Mouse (Mus musculus): Measurements from ENCODE around the gene Atox1. TPM values are rescaled to one million over a fixed set of nuclear protein-coding genes. Genes with fewer than 3 reads are reported as not detected.

The Atox1 gene
- polyA plus RNA-seq, 1 experiment from 2014 or later, result 253 TPM

DNA sequence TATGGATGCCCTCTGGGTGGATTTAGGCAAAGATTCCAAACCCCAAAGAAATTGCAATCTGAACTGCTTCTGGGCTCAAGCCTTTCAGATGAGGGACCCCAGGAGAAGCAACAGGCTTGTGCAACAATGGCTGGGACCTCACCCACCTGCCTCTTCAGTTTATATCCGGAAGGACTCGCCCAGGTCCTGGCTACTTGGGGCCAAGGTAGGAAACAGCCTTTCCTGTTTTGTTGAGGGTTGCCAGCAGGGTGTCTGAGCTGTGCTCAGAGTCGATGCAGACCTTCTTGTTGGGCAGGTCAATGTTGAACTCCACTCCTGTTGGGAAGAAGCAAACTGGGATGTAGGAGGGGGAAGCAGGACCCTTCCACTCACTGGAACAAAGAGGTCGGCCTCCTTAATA is 10.7 kb downstream of the Atox1 start:
- WGBS, result 69% methylated on average over 4 of the region's 4 CpGs
- Histone ChIP-seq H3K4me2 (no peak overlapping the region), H3K27ac (ENCODE audit: poor library complexity, severe bottlenecking) (no peak overlapping the region), H3K4me1 (replicated peaks) (0 out of 2 replicates have a peak, but pooled peaks cover 2% of the 10 kb centered on the region), H3K4me3 (no peak overlapping the region), H3K27me3 (replicated peaks) (no peaks in the 10 kb centered on the region), H3K36me3 (peaks cover 53% of the 10 kb centered on the region), H3K9me3 (replicated peaks) (no peaks in the 10 kb centered on the region), H3K9ac (no peak overlapping the region)
- ATAC-seq (ENCODE audit: insufficient number of reproducible peaks, low FRiP score), result no peak

DNA sequence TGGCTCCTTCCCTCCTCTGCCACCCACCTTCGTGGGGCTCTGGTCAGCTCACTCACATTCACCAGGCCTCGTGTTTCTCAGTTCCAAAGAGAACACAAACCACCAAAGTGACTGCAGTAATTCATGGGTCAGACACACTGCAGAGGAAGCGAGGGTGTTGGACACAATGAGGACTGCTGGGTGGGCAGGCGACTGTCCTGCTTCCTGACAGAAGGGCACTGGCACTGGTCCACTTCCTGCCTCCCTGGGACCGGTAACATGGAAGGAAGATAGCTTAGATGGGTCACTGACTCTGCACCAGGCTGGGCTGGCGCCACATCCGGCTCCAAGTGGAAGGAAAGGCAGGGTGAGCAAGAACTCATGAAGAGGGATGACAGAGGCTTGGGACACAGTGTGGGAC is 11.5 kb downstream of the Atox1 start:
- H3K27ac ChIP-seq (ENCODE audit: poor library complexity, severe bottlenecking), result peak overlapping the region; percentile 39; the same call in 1 of the 2 replicates
- 0 out of 2 replicates have a peak, but pooled peaks cover 2% of the 10 kb centered on the region for H3K4me1 ChIP-seq (replicated peaks)
- no peak overlapping the region for H3K4me2 ChIP-seq
- no peak for ATAC-seq (ENCODE audit: insufficient number of reproducible peaks, low FRiP score)
- peaks cover 51% of the 10 kb centered on the region for H3K36me3 ChIP-seq
- H3K9me3 ChIP-seq (replicated peaks), result no peaks in the 10 kb centered on the region
- 63% methylated on average over 7 of the region's 7 CpGs for WGBS
- no peak overlapping the region for H3K4me3 ChIP-seq
- no peak overlapping the region for H3K9ac ChIP-seq
- no peaks in the 10 kb centered on the region for H3K27me3 ChIP-seq (replicated peaks)

DNA sequence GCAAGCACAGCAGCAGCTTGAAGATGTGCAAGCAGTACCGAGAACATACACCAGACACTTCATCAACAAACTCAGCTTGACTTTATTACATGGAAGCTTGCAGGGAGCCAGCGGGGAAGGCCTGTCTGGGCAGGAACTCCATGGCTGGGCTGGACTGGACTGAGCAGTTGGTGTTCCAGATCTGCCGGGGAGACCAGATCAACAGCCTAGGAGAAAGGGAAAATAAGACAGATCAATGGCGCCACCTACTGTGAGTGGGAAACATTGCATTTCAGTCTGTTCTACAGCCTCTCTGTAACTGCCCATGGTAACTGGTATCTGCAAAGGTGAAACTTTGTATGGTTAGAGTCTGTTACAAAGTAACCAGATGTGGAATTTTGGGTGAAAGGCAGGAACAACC is 14.5 kb downstream of the Atox1 start:
- no peak overlapping the region for H3K27ac ChIP-seq (ENCODE audit: poor library complexity, severe bottlenecking)
- no peak overlapping the region for H3K4me3 ChIP-seq
- WGBS, result 20% methylated on average over 4 of the region's 4 CpGs
- peak; percentile 76 for ATAC-seq (ENCODE audit: insufficient number of reproducible peaks, low FRiP score)
- peaks cover 12% of the 10 kb centered on the region for H3K4me1 ChIP-seq (replicated peaks)
- no peaks in the 10 kb centered on the region for H3K27me3 ChIP-seq (replicated peaks)
- H3K9me3 ChIP-seq (replicated peaks), result no peaks in the 10 kb centered on the region
- H3K4me2 ChIP-seq, result no peak overlapping the region
- H3K9ac ChIP-seq, result no peak overlapping the region
- H3K36me3 ChIP-seq, result peaks cover 29% of the 10 kb centered on the region

DNA sequence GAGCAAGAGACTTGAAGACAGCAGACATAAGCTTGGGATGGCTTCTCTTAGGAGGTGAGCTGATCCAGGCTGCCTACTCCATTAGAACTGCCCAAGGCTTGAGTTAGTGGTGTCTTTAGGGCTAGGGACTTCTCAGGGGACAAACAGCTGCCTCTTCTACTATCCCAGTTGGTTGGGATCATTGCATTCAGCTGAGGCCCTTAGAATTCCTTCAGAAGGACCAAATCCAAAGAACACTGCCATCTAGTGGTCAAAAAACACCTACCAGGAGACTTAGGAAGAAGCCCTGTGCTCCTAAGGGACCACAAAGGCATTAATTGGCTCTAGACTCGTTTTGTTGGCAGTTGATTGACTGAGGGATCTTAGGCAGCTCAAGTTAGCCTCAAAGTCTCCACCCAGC is 16.3 kb downstream of the Atox1 start:
- peaks cover 13% of the 10 kb centered on the region for H3K36me3 ChIP-seq
- 3% methylated on average over 1 of the region's 1 CpGs for WGBS
- H3K4me1 ChIP-seq (replicated peaks), result peaks cover 14% of the 10 kb centered on the region
- H3K9ac ChIP-seq, result no peak overlapping the region
- no peak overlapping the region for H3K27ac ChIP-seq (ENCODE audit: poor library complexity, severe bottlenecking)
- H3K9me3 ChIP-seq (replicated peaks), result no peaks in the 10 kb centered on the region
- H3K27me3 ChIP-seq (replicated peaks), result no peaks in the 10 kb centered on the region
- no peak overlapping the region for H3K4me2 ChIP-seq
- ATAC-seq (ENCODE audit: insufficient number of reproducible peaks, low FRiP score), result no peak
- H3K4me3 ChIP-seq, result no peak overlapping the region

DNA sequence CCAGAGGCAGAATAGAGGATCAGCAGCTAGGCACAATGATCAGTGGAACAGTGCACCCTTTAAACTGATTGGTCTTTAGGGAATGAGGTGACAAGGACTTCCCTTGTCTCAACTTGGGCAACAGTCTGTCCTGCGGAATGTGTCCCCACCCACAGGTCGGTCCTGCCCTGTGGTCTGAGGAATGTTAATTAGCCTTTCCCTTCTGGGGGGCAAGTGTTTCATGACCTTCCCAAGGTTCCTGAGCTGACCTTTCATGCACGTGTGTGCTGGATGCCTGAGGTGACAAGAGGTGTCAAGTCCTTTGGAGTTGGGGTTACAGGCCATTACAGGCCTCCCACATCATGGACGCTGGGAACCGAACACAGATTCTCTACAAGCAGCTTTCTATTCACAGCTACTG is 21.3 kb downstream of the Atox1 start:
- Histone ChIP-seq H3K9ac (no peak overlapping the region), H3K4me1 (replicated peaks) (peaks cover 16% of the 10 kb centered on the region), H3K36me3 (no peaks in the 10 kb centered on the region; the same call in 1 of the 2 replicates), H3K27me3 (replicated peaks) (no peaks in the 10 kb centered on the region), H3K27ac (ENCODE audit: poor library complexity, severe bottlenecking) (no peak overlapping the region), H3K4me3 (no peak overlapping the region), H3K9me3 (replicated peaks) (no peaks in the 10 kb centered on the region), H3K4me2 (no peak overlapping the region)
- 52% methylated on average over 5 of the region's 5 CpGs for WGBS
- no peak for ATAC-seq (ENCODE audit: insufficient number of reproducible peaks, low FRiP score)

DNA sequence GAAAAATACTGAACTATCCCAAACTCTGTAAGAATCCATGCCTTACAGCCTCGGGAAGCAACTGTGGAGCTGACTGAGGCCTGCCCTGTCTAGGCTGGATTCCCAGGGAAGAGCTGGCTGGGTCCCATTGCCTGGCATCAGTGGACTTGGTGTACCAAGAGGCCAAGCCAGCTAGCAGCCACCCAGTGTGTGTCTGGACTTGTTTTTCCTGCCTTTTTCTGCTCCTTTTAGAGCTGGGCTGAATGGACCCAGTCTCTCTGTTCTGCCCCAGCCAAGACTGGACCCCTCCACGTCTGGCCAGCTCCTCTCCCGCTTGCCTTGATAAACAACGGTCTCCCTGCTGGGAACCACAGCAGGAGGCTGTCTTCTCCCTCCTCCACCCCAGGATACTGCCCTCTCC is 23.0 kb downstream of the Atox1 start:
- H3K36me3 ChIP-seq, result no peaks in the 10 kb centered on the region
- H3K9me3 ChIP-seq (replicated peaks), result no peaks in the 10 kb centered on the region
- no peak for ATAC-seq (ENCODE audit: insufficient number of reproducible peaks, low FRiP score)
- H3K27me3 ChIP-seq (replicated peaks), result no peaks in the 10 kb centered on the region
- WGBS, result 35% methylated on average over 4 of the region's 4 CpGs
- H3K27ac ChIP-seq (ENCODE audit: poor library complexity, severe bottlenecking), result no peak overlapping the region
- H3K4me3 ChIP-seq, result no peak overlapping the region
- H3K4me1 ChIP-seq (replicated peaks), result peaks cover 21% of the 10 kb centered on the region
- H3K4me2 ChIP-seq, result no peak overlapping the region
- H3K9ac ChIP-seq, result no peak overlapping the region

DNA sequence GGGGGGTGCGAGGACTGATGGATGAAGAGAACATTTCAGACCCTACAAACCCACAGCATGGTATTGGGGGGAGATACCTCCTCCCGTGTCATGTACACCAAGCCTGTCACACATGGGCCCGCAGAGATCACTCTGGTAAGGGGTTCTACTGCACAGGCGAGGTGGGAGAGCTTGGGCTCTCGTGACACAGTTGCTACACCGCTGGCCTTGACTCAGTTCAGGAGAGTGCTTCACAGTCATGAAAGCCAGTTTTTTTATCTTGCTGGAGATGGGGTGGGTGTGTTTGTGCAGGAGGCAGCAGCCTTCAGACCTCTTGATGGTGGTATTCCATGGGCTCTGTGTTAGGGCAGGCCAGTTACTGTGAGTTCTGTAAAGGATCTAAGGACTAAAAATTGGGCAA is 24.9 kb downstream of the Atox1 start:
- Histone ChIP-seq H3K36me3 (no peaks in the 10 kb centered on the region), H3K9ac (no peak overlapping the region), H3K4me3 (no peak overlapping the region), H3K9me3 (replicated peaks) (no peaks in the 10 kb centered on the region), H3K4me1 (replicated peaks) (peaks cover 14% of the 10 kb centered on the region), H3K27me3 (replicated peaks) (no peaks in the 10 kb centered on the region), H3K4me2 (no peak overlapping the region), H3K27ac (ENCODE audit: poor library complexity, severe bottlenecking) (no peak overlapping the region)
- no peak for ATAC-seq (ENCODE audit: insufficient number of reproducible peaks, low FRiP score)
- WGBS, result 76% methylated on average over 6 of the region's 6 CpGs

DNA sequence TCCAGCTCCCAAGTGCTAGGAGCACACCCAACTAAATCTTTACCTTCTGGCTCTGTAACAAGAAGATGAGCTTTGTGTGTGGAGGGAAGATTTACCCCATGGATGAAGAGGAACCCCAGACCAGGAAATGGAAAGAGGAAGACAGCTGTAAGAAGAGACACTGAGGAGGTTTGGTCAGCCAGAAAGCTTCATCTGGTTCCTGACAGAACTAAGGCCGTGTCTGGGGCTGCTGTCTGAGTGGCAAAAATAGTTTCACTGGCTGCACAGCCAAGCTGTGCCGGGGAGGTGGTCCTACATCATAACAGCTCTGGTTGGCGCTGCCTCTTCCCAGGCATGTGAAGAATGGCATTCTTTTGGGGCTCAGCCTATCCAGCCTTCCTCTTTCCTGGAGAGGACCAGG is 28.1 kb downstream of the Atox1 start:
- H3K9ac ChIP-seq, result 0 out of 2 replicates have a peak overlapping the region, but pooled peaks have one; percentile 47
- 0 out of 2 replicates have a peak overlapping the region, but pooled peaks have one; percentile 8 for H3K4me2 ChIP-seq
- 10% methylated on average over 3 of the region's 3 CpGs for WGBS

DNA sequence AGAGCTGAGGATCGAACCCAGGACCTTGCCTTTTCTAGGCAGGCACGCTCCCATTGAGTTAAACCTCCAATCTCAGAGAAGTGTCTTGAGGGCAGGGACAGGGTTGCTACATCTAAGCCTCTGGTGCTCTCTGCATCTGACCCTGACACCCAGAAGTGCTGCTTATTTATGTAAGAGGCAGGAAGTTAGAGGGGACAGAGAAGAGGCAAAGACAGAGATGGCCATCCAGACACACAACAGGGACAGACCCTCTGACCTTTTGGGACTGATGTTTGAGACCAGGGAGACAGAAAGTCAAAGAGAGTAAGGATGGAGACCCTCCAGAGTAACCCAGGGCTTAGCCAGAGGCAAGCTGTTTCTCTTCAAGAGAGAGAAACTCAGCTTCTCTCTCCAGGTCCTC is 31.1 kb downstream of the Atox1 start:
- Histone ChIP-seq H3K9me3 (replicated peaks) (no peaks in the 10 kb centered on the region), H3K4me1 (replicated peaks) (peaks cover 27% of the 10 kb centered on the region), H3K4me2 (no peak overlapping the region), H3K36me3 (no peaks in the 10 kb centered on the region), H3K27me3 (replicated peaks) (no peaks in the 10 kb centered on the region), H3K27ac (ENCODE audit: poor library complexity, severe bottlenecking) (no peak overlapping the region), H3K4me3 (no peak overlapping the region), H3K9ac (no peak overlapping the region)
- WGBS, result 84% methylated on average over 2 of the region's 2 CpGs
- no peak for ATAC-seq (ENCODE audit: insufficient number of reproducible peaks, low FRiP score)

More for the DNA sequence above, 28.1 kb downstream of the Atox1 start:
- ATAC-seq (ENCODE audit: insufficient number of reproducible peaks, low FRiP score), result peak; percentile 56; the same call in 1 of the 2 replicates
- Histone ChIP-seq H3K4me1 (replicated peaks) (peaks cover 24% of the 10 kb centered on the region), H3K36me3 (no peaks in the 10 kb centered on the region), H3K4me3 (no peak overlapping the region), H3K27me3 (replicated peaks) (no peaks in the 10 kb centered on the region), H3K27ac (ENCODE audit: poor library complexity, severe bottlenecking) (peak overlapping the region; percentile 92), H3K9me3 (replicated peaks) (no peaks in the 10 kb centered on the region)

DNA sequence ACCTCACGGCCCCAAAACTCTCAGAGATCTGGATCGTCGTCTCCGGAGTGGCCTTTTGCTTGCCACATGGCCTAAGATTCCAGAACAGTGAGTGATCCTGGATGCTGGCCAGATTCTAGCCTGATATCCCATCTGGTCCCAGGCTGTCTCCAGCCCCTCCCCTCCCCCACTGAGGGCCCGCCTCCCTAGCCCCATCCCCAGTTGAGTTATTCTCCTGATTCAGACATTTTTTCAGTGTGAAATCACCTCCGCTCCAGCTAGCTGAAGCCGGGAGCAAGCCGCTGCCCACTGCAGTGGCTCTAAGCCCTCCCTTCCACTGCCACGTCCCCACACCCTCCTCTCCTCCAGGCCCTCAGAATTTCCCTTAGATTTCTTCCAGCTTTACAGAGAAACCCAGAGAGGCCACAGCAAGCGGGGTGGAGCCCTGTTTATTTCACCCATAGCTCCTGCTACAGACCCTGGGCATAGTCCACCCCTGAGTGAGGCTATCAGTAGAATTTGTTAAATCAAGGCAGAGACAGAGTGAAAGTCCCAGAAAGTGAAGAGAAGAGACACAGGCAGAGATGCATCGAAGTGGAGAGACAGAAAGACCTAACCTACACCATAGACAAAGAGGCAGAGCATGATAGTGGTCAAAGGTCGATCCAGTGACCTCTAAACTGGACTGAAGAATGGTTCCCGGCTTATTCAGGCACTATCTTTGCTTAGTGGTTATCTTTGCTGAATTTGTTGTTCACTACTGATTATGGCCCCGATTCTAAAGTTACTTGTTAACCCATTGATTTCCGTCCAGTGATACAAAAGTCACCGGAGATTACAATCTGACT is 32.6 kb downstream of the Atox1 start:
- peak overlapping the region; percentile 52 for H3K9ac ChIP-seq
- peak; percentile 84 for ATAC-seq (ENCODE audit: insufficient number of reproducible peaks, low FRiP score)
- H3K9me3 ChIP-seq (replicated peaks), result no peaks in the 10 kb centered on the region
- no peaks in the 10 kb centered on the region for H3K36me3 ChIP-seq
- H3K27me3 ChIP-seq (replicated peaks), result no peaks in the 10 kb centered on the region
- H3K4me1 ChIP-seq (replicated peaks), result peaks cover 42% of the 10 kb centered on the region
- H3K27ac ChIP-seq (ENCODE audit: poor library complexity, severe bottlenecking), result peak overlapping the region; percentile 93
- H3K4me3 ChIP-seq, result no peak overlapping the region
- WGBS, result 27% methylated on average over 16 of the region's 16 CpGs
- peak overlapping the region; percentile 20 for H3K4me2 ChIP-seq

DNA sequence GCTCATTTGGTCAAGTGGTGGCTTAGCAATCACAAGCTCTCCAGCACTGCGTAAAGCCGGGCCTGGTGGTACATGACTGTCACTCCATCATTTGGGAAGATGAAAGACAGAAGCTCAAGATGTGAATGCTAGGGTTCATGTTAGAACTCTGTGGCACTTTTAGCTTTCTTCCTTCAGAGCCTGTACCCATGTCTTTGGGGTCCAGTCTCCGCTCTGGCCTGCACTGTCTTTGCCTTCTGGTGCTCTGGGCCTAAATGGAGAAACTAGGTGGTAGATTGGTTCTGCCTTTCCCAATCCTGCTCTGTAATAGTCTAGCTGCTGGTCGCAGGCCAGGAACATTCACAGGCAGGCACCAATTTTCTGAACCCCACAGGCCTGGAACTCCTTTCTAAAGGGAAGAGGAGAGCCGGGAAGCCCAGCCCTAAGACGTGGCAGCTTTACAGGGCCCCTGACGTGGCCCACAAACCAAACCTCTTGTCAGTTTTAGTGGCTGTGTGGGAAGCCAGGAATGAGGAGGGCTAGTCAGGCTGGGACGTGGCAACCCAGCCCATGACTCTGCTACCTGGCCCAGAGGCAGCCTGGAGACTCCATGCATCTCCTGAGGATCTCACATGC is 36.2 kb downstream of the Atox1 start:
- Histone ChIP-seq H3K4me2 (no peak overlapping the region), H3K9me3 (replicated peaks) (no peaks in the 10 kb centered on the region), H3K9ac (no peak overlapping the region), H3K27me3 (replicated peaks) (no peaks in the 10 kb centered on the region), H3K36me3 (no peaks in the 10 kb centered on the region), H3K4me1 (replicated peaks) (peaks cover 64% of the 10 kb centered on the region), H3K4me3 (no peak overlapping the region), H3K27ac (ENCODE audit: poor library complexity, severe bottlenecking) (peak overlapping the region; percentile 82)
- ATAC-seq (ENCODE audit: insufficient number of reproducible peaks, low FRiP score), result no peak
- WGBS, result 70% methylated on average over 8 of the region's 8 CpGs
